Mouse (Mus musculus) MEL (cell line): ENCODE results near the gene Gm8909. TPM values are rescaled to one million over a fixed set of nuclear protein-coding genes. Genes with fewer than 3 reads are reported as not detected.
"Not testable (repeated sequence)": the region's sequence is repeated elsewhere in the genome, so short reads cannot be mapped to it uniquely, and the experiment has no call there.

Experiments used
- DNase-seq: peaks from one replicate; pipeline ENCODE4 v3.0.0; 2011; ENCODE audit warnings: low read depth, low spot score
- H3K27ac ChIP-seq: 2 replicates; pipeline ENCODE4 v1.5.1; 2012; ENCODE audit warnings: low read depth, mild to moderate bottlenecking, control low read depth, low read length, moderate library complexity; ENCODE audit not compliant: control insufficient read depth
- H3K27me3 ChIP-seq, 2 experiments: fragments of 150-350 bp in 1 of 2; sonication (generic) in 1 of 2; 2 replicates each; pipeline ENCODE4 v1.6.1; 2012; ENCODE audit warnings: low read length in 2 of 2, mild to moderate bottlenecking in 2 of 2, improper control_type of control experiment in 1 of 2, moderate library complexity in 1 of 2; ENCODE audit not compliant: insufficient read depth in 2 of 2, control insufficient read depth in 1 of 2
- H3K36me3 ChIP-seq, 2 experiments: 2 replicates each; pipeline ENCODE4 v1.6.1; 2012 to 2014; ENCODE audit warnings: low read length in 2 of 2, improper control_type of control experiment in 1 of 2, inconsistent platforms in 1 of 2, mild to moderate bottlenecking in 1 of 2; ENCODE audit not compliant: insufficient read depth in 2 of 2, control insufficient read depth in 1 of 2
- H3K4me1 ChIP-seq, 2 experiments: fragments of 150-350 bp in 1 of 2; sonication (generic) in 1 of 2; 2 replicates each; pipeline ENCODE4 v1.6.1; 2012; ENCODE audit warnings: low read length in 2 of 2, improper control_type of control experiment in 1 of 2, mild to moderate bottlenecking in 1 of 2; ENCODE audit not compliant: insufficient read depth in 2 of 2, control insufficient read depth in 1 of 2
- H3K4me3 ChIP-seq, 2 experiments: fragments of 150-350 bp in 1 of 2; sonication (generic) in 1 of 2; 2 replicates each; pipeline ENCODE4 v1.5.1; 2012; ENCODE audit warnings: low read depth in 2 of 2, low read length in 2 of 2, mild to moderate bottlenecking in 2 of 2, moderate library complexity in 2 of 2, control low read depth in 1 of 2, improper control_type of control experiment in 1 of 2; ENCODE audit not compliant: control insufficient read depth in 1 of 2, insufficient read depth in 1 of 2
- H3K79me2 ChIP-seq: 2 replicates; pipeline ENCODE4 v1.6.1; 2012; ENCODE audit warnings: mild to moderate bottlenecking, low read length, moderate library complexity; ENCODE audit not compliant: control insufficient read depth, poor library complexity, insufficient read depth
- H3K9ac ChIP-seq: 2 replicates; pipeline ENCODE4 v1.6.1; 2012; ENCODE audit warnings: low read depth, mild to moderate bottlenecking, control low read depth, low read length, moderate library complexity; ENCODE audit not compliant: control insufficient read depth, poor library complexity, severe bottlenecking
- H3K9me3 ChIP-seq: fragments of 150-350 bp; sonication (generic); replicated peaks from 2 replicates; pipeline ENCODE4 v1.6.1; 2012; ENCODE audit warnings: mild to moderate bottlenecking, low read length, improper control_type of control experiment, moderate library complexity; ENCODE audit not compliant: insufficient read depth
- CHD1 ChIP-seq: IDR thresholded peaks from 2 replicates; pipeline ENCODE4 v1.6.1; 2012; ENCODE audit warnings: low read depth, mild to moderate bottlenecking, inconsistent platforms, low read length, improper control_type of control experiment
- CHD2 ChIP-seq: IDR thresholded peaks from 2 replicates; pipeline ENCODE4 v1.6.1; 2011; ENCODE audit warnings: low read length, improper control_type of control experiment
- CTCF ChIP-seq, 3 experiments: IDR thresholded peaks in 2 of 3; conservative IDR thresholded peaks in 1 of 3; 2 replicates each; pipeline ENCODE4 v1.5.1; 2011 to 2012; ENCODE audit warnings: low read length in 3 of 3, low read depth in 2 of 3, mild to moderate bottlenecking in 2 of 3, improper control_type of control experiment in 1 of 3, inconsistent platforms in 1 of 3, mixed read lengths in 1 of 3, moderate library complexity in 1 of 3; ENCODE audit not compliant: control insufficient read depth in 1 of 3, insufficient read depth in 1 of 3, poor library complexity in 1 of 3, severe bottlenecking in 1 of 3
- JUND ChIP-seq: IDR thresholded peaks from 2 replicates; pipeline ENCODE4 v1.6.1; 2011; ENCODE audit warnings: low read depth, mild to moderate bottlenecking, improper control_type of control experiment, low read length
- MAX ChIP-seq: IDR thresholded peaks from 2 replicates; pipeline ENCODE4 v1.6.1; 2011; ENCODE audit warnings: low read length, improper control_type of control experiment
- POLR2A ChIP-seq, 2 experiments: IDR thresholded peaks; 2 replicates each; pipeline ENCODE4 v1.6.1; 2011 to 2012; ENCODE audit warnings: low read length in 2 of 2, mild to moderate bottlenecking in 2 of 2, control low read depth in 1 of 2, improper control_type of control experiment in 1 of 2, low read depth in 1 of 2, moderate library complexity in 1 of 2; ENCODE audit not compliant: control insufficient read depth in 1 of 2, insufficient read depth in 1 of 2, poor library complexity in 1 of 2
- RCOR1 ChIP-seq: IDR thresholded peaks from 2 replicates; pipeline ENCODE4 v1.6.1; 2012; ENCODE audit warnings: low read depth, mild to moderate bottlenecking, inconsistent platforms, low read length, improper control_type of control experiment
- TAL1 ChIP-seq: IDR thresholded peaks from 2 replicates; pipeline ENCODE4 v1.6.1; 2012; ENCODE audit warnings: mild to moderate bottlenecking, inconsistent platforms, low read length, moderate library complexity, mixed read lengths
- TBP ChIP-seq: IDR thresholded peaks from 2 replicates; pipeline ENCODE4 v1.8.0; 2011; ENCODE audit warnings: low read depth, low read length, improper control_type of control experiment
- TCF12 ChIP-seq: IDR thresholded peaks from 2 replicates; pipeline ENCODE4 v1.6.1; 2014; ENCODE audit warnings: low read depth, mild to moderate bottlenecking, inconsistent platforms, low read length, improper control_type of control experiment, moderate library complexity
- USF1 ChIP-seq: IDR thresholded peaks from 2 replicates; pipeline ENCODE4 v1.6.1; 2014; ENCODE audit warnings: low read depth, mild to moderate bottlenecking, inconsistent platforms, low read length, improper control_type of control experiment, moderate library complexity
- ZKSCAN1 ChIP-seq: IDR thresholded peaks from 2 replicates; pipeline ENCODE4 v1.6.1; 2012; ENCODE audit warnings: low read depth, mild to moderate bottlenecking, inconsistent platforms, low read length, improper control_type of control experiment, moderate library complexity
- ZNF384 ChIP-seq: IDR thresholded peaks from 2 replicates; pipeline ENCODE4 v1.6.1; 2012; ENCODE audit warnings: low read depth, mild to moderate bottlenecking, inconsistent platforms, low read length, improper control_type of control experiment
- polyA plus RNA-seq, 2 experiments: library from polyadenylated mRNA; stranded (reverse) in 1 of 2; unstranded in 1 of 2; fragments of >175 nt in 1 of 2; fragments of >200 nt in 1 of 2; gene quantifications; 2 replicates each; pipeline versions ENCODE4 v1.2.1 to v1.2.4; 2012; ENCODE audit warnings: low replicate concordance in 2 of 2, low read depth in 1 of 2; ENCODE audit not compliant: insufficient read length in 2 of 2, insufficient read depth in 1 of 2, missing spikeins in 1 of 2
- total RNA-seq: library from RNA; depleted of rRNA; stranded (reverse); fragments of 300-350 nt; gene quantifications from 2 replicates; pipeline ENCODE4 v1.2.3, GENCODE M21; 2012

Gm8909 gene
- total and polyA plus RNA-seq, 3 experiments, result 3.0 TPM; not detected in 2

- Histone ChIP-seq H3K9me3 (no peaks in the 10 kb centered on the region), H3K79me2 (no peaks in the 10 kb centered on the region), H3K9ac (no peak overlapping the region), H3K4me3 (no peak overlapping the region), H3K36me3 (no peaks in the 10 kb centered on the region), H3K27me3 (peaks cover 2 to 4% of the 10 kb centered on the region in 2 experiments), H3K27ac (no peak overlapping the region), H3K4me1 (no peaks in the 10 kb centered on the region)
- DNase-seq, result no peak
- TF ChIP-seq ZKSCAN1, result no peak
- no peak for TF ChIP-seq RCOR1
- no peak for TF ChIP-seq USF1
- no peak for TF ChIP-seq CHD2
- TF ChIP-seq TCF12, result no peak
- no peak for TF ChIP-seq JUND
- no peak for TF ChIP-seq TAL1
- TF ChIP-seq TBP, result no peak
- no peak for TF ChIP-seq MAX
- TF ChIP-seq ZNF384, result no peak
- TF ChIP-seq POLR2A (IDR thresholded peaks at IDR 0.05; ENCODE audit: control insufficient read depth in 1 of 2, insufficient read depth in 1 of 2, low read depth in 1 of 2, low read length in 2 of 2, poor library complexity in 1 of 2), result no peak
- no peak for TF ChIP-seq CHD1
- TF ChIP-seq CTCF (IDR thresholded peaks at IDR 0.05 in 2 of 3, conservative IDR thresholded peaks at IDR 0.05 in 1 of 3; ENCODE audit: control insufficient read depth in 1 of 3, insufficient read depth in 1 of 3, low read depth in 2 of 3, low read length in 3 of 3, poor library complexity in 1 of 3, severe bottlenecking in 1 of 3), result no peak
Observed at GRCm38 (mm10) chr17:36182212-36182611, 13.9 kb upstream of the Gm8909 start.

GRCm38 (mm10) chr17:36179446-36179845 lies 11.1 kb upstream of the Gm8909 start:
- H3K36me3 ChIP-seq, H3K27ac ChIP-seq, H3K4me3 ChIP-seq, H3K4me1 ChIP-seq, DNase-seq, H3K9me3 ChIP-seq, H3K27me3 ChIP-seq, H3K79me2 ChIP-seq, H3K9ac ChIP-seq: not testable (repeated sequence)

GRCm38 (mm10) chr17:36178938-36179337 lies 10.6 kb upstream of the Gm8909 start:
- not testable (repeated sequence) for H3K27ac ChIP-seq, H3K79me2 ChIP-seq, H3K36me3 ChIP-seq, H3K4me1 ChIP-seq, H3K9ac ChIP-seq, DNase-seq, H3K27me3 ChIP-seq, H3K4me3 ChIP-seq, H3K9me3 ChIP-seq

- H3K9me3 ChIP-seq, H3K4me3 ChIP-seq, DNase-seq, H3K79me2 ChIP-seq, H3K36me3 ChIP-seq, H3K27me3 ChIP-seq, H3K27ac ChIP-seq, H3K4me1 ChIP-seq, H3K9ac ChIP-seq: not testable (repeated sequence)
Observed at GRCm38 (mm10) chr17:36176132-36176531, 7.8 kb upstream of the Gm8909 start.
